Mouse (Mus musculus): ENCODE measurements around the gene 1700001O22Rik. TPM values are rescaled to one million over a fixed set of nuclear protein-coding genes. Genes with fewer than 3 reads are reported as not detected.

The 1700001O22Rik gene
- polyA plus RNA-seq, 2 experiments, result not detected

- no peak for DNase-seq (ENCODE audit: low read depth in 3 of 3, low spot score in 3 of 3)
Measured at GRCm38 (mm10) chr2:30750025-30750424, 53.4 kb downstream of the 1700001O22Rik start.

DNA sequence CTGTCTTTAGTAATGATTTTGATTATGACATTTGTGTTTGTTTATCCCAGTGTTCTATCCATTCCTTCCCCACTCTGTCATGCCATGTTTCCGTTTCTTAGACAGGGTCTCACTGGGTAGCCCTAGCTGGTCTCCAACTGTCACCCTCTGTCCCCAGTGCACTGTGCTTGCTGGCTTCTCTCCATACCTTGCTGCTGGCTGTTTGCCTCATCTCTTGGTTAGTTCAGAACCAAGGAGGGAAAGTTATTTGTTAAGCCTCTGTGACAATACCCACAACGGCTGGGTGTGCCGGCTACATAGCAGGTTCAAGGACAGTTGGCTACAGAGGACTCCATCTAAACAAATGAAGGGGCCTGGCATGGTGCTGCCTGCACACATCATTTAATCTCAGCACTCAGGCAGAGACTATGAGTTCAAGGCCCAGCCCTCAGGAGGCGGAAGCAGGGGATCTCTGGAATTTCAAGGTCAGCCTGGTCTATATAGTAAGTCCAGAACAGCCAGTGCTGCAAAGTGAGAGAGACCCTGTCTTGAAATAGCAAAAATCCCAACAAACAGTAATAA, 55.8 kb downstream of the 1700001O22Rik start:
- no peak for DNase-seq (ENCODE audit: low read depth in 3 of 3, low spot score in 3 of 3)
- Histone ChIP-seq H3K9me3 (ENCODE audit: control insufficient read depth, low read length) (no peaks in the 10 kb centered on the region), H3K27me3 (ENCODE audit: control insufficient read depth, insufficient read depth, low read length) (no peaks in the 10 kb centered on the region), H3K27ac (no peak overlapping the region), H3K36me3 (replicated peaks; ENCODE audit: control insufficient read depth, insufficient read depth, low read depth) (no peaks in the 10 kb centered on the region), H3K4me2 (ENCODE audit: low read depth) (no peak overlapping the region), H3K9ac (replicated peaks) (no peak overlapping the region), H3K4me1 (replicated peaks; ENCODE audit: control insufficient read depth in 2 of 2, insufficient read depth in 2 of 2, low read length in 1 of 2) (peaks cover 0 to 5% of the 10 kb centered on the region in 2 experiments; a peak in 2 of 4 replicates), H3K4me3 (ENCODE audit: insufficient read depth in 1 of 2, low read depth in 2 of 2, low read length in 2 of 2) (no peak overlapping the region)
- no peak for ATAC-seq (ENCODE audit: insufficient read depth)
- TF ChIP-seq EP300 (IDR thresholded peaks at IDR 0.05; ENCODE audit: low read depth), result no peak
- no peak for TF ChIP-seq CTCF (IDR thresholded peaks at IDR 0.05; ENCODE audit: low read depth)
- 77% methylated on average over 4 of the region's 4 CpGs for WGBS (ENCODE audit: insufficient replicate concordance)

More at GRCm38 (mm10) chr2:30750025-30750424, 53.4 kb downstream of the 1700001O22Rik start:
- no peak overlapping the region for H3K4me3 ChIP-seq (ENCODE audit: insufficient read depth in 1 of 2, low read depth in 2 of 2, low read length in 2 of 2)
- ATAC-seq (ENCODE audit: insufficient read depth), result no peak
- H3K4me1 ChIP-seq (replicated peaks; ENCODE audit: control insufficient read depth in 2 of 2, insufficient read depth in 2 of 2, low read length in 1 of 2), result no peaks in the 10 kb centered on the region; a peak in 1 of 4 replicates
- WGBS (ENCODE audit: insufficient replicate concordance), result 54% methylated on average over 5 of the region's 5 CpGs
- no peaks in the 10 kb centered on the region for H3K27me3 ChIP-seq (ENCODE audit: control insufficient read depth, insufficient read depth, low read length)
- H3K9me3 ChIP-seq (ENCODE audit: control insufficient read depth, low read length), result no peaks in the 10 kb centered on the region
- H3K9ac ChIP-seq (replicated peaks), result no peak overlapping the region
- TF ChIP-seq CTCF (IDR thresholded peaks at IDR 0.05; ENCODE audit: low read depth) (no peak), EP300 (IDR thresholded peaks at IDR 0.05; ENCODE audit: low read depth) (no peak)
- no peak overlapping the region for H3K27ac ChIP-seq
- no peaks in the 10 kb centered on the region for H3K36me3 ChIP-seq (replicated peaks; ENCODE audit: control insufficient read depth, insufficient read depth, low read depth)
- H3K4me2 ChIP-seq (ENCODE audit: low read depth), result no peak overlapping the region

Other genes with a start within 250 kb of the 1700001O22Rik start
- 0.04 TPM in 1 of 2 replicates, not detected in the other for gene Cstad, start 208.6 kb downstream of the 1700001O22Rik start, polyA plus RNA-seq (2012; rRNA removed)
- 0.17 and 0.23 TPM in 2 replicates for gene Cstad, start 208.6 kb downstream of the 1700001O22Rik start, polyA plus RNA-seq (2014; fragmentation: Nextera tagmentation; extraction: Ambion mirVana)
- gene Ntmt1, start 4.2 kb upstream of the 1700001O22Rik start, polyA plus RNA-seq (2012; rRNA removed), result 12.0 and 14.5 TPM in 2 replicates
- 23.3 and 25.6 TPM in 2 replicates for gene Ntmt1, start 4.2 kb upstream of the 1700001O22Rik start, polyA plus RNA-seq (2014; fragmentation: Nextera tagmentation; extraction: Ambion mirVana)
- gene Asb6, start 26.7 kb upstream of the 1700001O22Rik start, polyA plus RNA-seq (2012; rRNA removed), result 25.8 and 27.0 TPM in 2 replicates
- 25.9 and 26.2 TPM in 2 replicates for gene Asb6, start 26.7 kb upstream of the 1700001O22Rik start, polyA plus RNA-seq (2014; fragmentation: Nextera tagmentation; extraction: Ambion mirVana)
- 0.34 and 0.49 TPM in 2 replicates for gene Prrx2, start 31.3 kb upstream of the 1700001O22Rik start, polyA plus RNA-seq (2012; rRNA removed)
- 0.09 TPM in 1 of 2 replicates, not detected in the other for gene Prrx2, start 31.3 kb upstream of the 1700001O22Rik start, polyA plus RNA-seq (2014; fragmentation: Nextera tagmentation; extraction: Ambion mirVana)
- gene Ptges, start 126.2 kb upstream of the 1700001O22Rik start, polyA plus RNA-seq (2012; rRNA removed), result 0.10 and 0.12 TPM in 2 replicates
- 0.19 TPM in 1 of 2 replicates, not detected in the other for gene Ptges, start 126.2 kb upstream of the 1700001O22Rik start, polyA plus RNA-seq (2014; fragmentation: Nextera tagmentation; extraction: Ambion mirVana)
- 10.7 and 14.6 TPM in 2 replicates for gene Tor1b, start 149.3 kb upstream of the 1700001O22Rik start, polyA plus RNA-seq (2012; rRNA removed)
- gene Tor1b, start 149.3 kb upstream of the 1700001O22Rik start, polyA plus RNA-seq (2014; fragmentation: Nextera tagmentation; extraction: Ambion mirVana), result 14.7 and 15.7 TPM in 2 replicates
- gene Tor1a, start 164.3 kb upstream of the 1700001O22Rik start, polyA plus RNA-seq (2012; rRNA removed), result 25.0 and 29.3 TPM in 2 replicates
- 34.3 and 34.8 TPM in 2 replicates for gene Tor1a, start 164.3 kb upstream of the 1700001O22Rik start, polyA plus RNA-seq (2014; fragmentation: Nextera tagmentation; extraction: Ambion mirVana)
- 13.2 and 24.4 TPM in 2 replicates for gene BC005624, start 178.5 kb upstream of the 1700001O22Rik start, polyA plus RNA-seq (2012; rRNA removed)
- 22.2 and 25.7 TPM in 2 replicates for gene BC005624, start 178.5 kb upstream of the 1700001O22Rik start, polyA plus RNA-seq (2014; fragmentation: Nextera tagmentation; extraction: Ambion mirVana)
- 2.5 and 2.7 TPM in 2 replicates for gene Usp20, start 178.6 kb upstream of the 1700001O22Rik start, polyA plus RNA-seq (2012; rRNA removed)
- gene Usp20, start 178.6 kb upstream of the 1700001O22Rik start, polyA plus RNA-seq (2014; fragmentation: Nextera tagmentation; extraction: Ambion mirVana), result 2.7 and 3.2 TPM in 2 replicates

Measured in liver, embryonic 14.5 days (tissue).